In the genomic region with DNA sequence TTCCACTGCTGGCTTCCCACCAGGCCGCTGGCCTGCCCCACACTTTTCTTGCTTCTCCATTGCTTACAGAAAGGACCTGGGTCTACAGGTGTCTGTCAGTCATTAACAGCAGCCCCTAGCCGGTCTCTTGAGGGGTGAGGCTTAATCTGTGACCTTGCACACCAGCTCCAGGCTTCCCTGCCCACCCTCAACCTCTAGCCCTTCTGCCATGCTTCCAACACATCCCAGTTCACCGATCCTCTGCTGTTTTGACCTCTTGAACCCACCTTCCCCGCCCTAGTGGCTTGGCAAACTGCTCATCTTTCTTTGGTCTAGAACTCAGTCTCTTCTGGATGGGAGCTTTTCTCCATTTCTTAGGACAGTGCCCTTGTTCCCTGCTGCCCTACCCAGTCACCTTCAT, we compare ENCODE assay signal across 11 mouse cellular contexts. TPM values are rescaled to one million over a fixed set of nuclear protein-coding genes. Genes with fewer than 3 reads are reported as not detected.
A peak's percentile ranks its signal among the peaks of the same experiment; 100 is the strongest.
DNase-seq lines count a peak whose midpoint lies in the region; ATAC-seq and TF ChIP-seq lines count a peak whose summit lies in the region.
"Had no signal": no experiment of that assay in that cellular context is flagged by ENCODE, and none has a peak within 500 bp of the region (broad histone marks: within the 10 kb centered on the region; RNA-seq: fewer than 3 reads in every experiment).

No protein-coding gene starts in this region.

- no peak for TF ChIP-seq CTCF in heart, postnatal 0 days (IDR thresholded peaks at IDR 0.05; ENCODE audit: low read depth)
- TF ChIP-seq CTCF in liver, embryonic 14.5 days (IDR thresholded peaks at IDR 0.05; ENCODE audit: low read depth), result no peak

- H3K9ac ChIP-seq in heart, postnatal 0 days (replicated peaks; ENCODE audit: low read depth, low read length), result no peak overlapping the region
- peak overlapping the region; percentile 81; the same call in 1 of the 2 replicates for H3K9ac ChIP-seq in embryonic facial prominence, embryonic 13.5 days
- peak overlapping the region; percentile 85 for H3K9ac ChIP-seq in kidney, embryonic 16.5 days (replicated peaks; ENCODE audit: low read length)
- no peak overlapping the region for H3K9ac ChIP-seq in liver, embryonic 14.5 days (replicated peaks)

- no peaks in the 10 kb centered on the region for H3K9me3 ChIP-seq in heart, postnatal 0 days (replicated peaks; ENCODE audit: control insufficient read depth, low read length)
- H3K9me3 ChIP-seq in embryonic facial prominence, embryonic 13.5 days, result no peaks in the 10 kb centered on the region
- H3K9me3 ChIP-seq in kidney, embryonic 16.5 days (ENCODE audit: low read length), result no peaks in the 10 kb centered on the region
- no peaks in the 10 kb centered on the region for H3K9me3 ChIP-seq in liver, embryonic 14.5 days (ENCODE audit: control insufficient read depth, low read length)

- peak overlapping the region; percentile 86 for H3K4me2 ChIP-seq in heart, postnatal 0 days (ENCODE audit: low read depth, low read length)
- H3K4me2 ChIP-seq in embryonic facial prominence, embryonic 13.5 days, result peak overlapping the region; percentile 80
- peak overlapping the region; percentile 83 for H3K4me2 ChIP-seq in kidney, embryonic 16.5 days (replicated peaks; ENCODE audit: low read depth, low read length)
- peak overlapping the region; percentile 38 for H3K4me2 ChIP-seq in liver, embryonic 14.5 days (ENCODE audit: low read depth)

- no peaks in the 10 kb centered on the region for H3K4me1 ChIP-seq in heart, postnatal 0 days (ENCODE audit: control insufficient read depth, insufficient read depth)
- peaks cover 49% of the 10 kb centered on the region for H3K4me1 ChIP-seq in embryonic facial prominence, embryonic 13.5 days
- H3K4me1 ChIP-seq in kidney, embryonic 16.5 days (ENCODE audit: insufficient read depth, low read length), result peaks cover 51% of the 10 kb centered on the region
- peaks cover 0 to 7% of the 10 kb centered on the region in 2 experiments; a peak in 1 of 4 replicates for H3K4me1 ChIP-seq in liver, embryonic 14.5 days (replicated peaks; ENCODE audit: control insufficient read depth in 2 of 2, insufficient read depth in 2 of 2, low read length in 1 of 2)

- TF ChIP-seq EP300 in heart, postnatal 0 days (IDR thresholded peaks at IDR 0.05; ENCODE audit: low read depth), result no peak
- no peak for TF ChIP-seq EP300 in liver, embryonic 14.5 days (IDR thresholded peaks at IDR 0.05; ENCODE audit: low read depth)

- H3K36me3 ChIP-seq in heart, postnatal 0 days (replicated peaks; ENCODE audit: control insufficient read depth, insufficient read depth, low read length), result no peaks in the 10 kb centered on the region
- H3K36me3 ChIP-seq in embryonic facial prominence, embryonic 13.5 days, result no peaks in the 10 kb centered on the region
- H3K36me3 ChIP-seq in kidney, embryonic 16.5 days (ENCODE audit: insufficient read depth, low read length), result no peaks in the 10 kb centered on the region
- no peaks in the 10 kb centered on the region for H3K36me3 ChIP-seq in liver, embryonic 14.5 days (replicated peaks; ENCODE audit: control insufficient read depth, insufficient read depth, low read depth)

- ATAC-seq in heart, postnatal 0 days (ENCODE audit: insufficient read depth, low read depth), result no peak
- no peak for ATAC-seq in embryonic facial prominence, embryonic 13.5 days (ENCODE audit: insufficient number of reproducible peaks, insufficient read depth, low FRiP score, low TSS enrichment, low read depth)
- 0 out of 2 replicates have a peak, but pooled peaks have one; percentile 24 for ATAC-seq in kidney, embryonic 16.5 days (ENCODE audit: low FRiP score, low TSS enrichment)
- no peak for ATAC-seq in liver, embryonic 14.5 days (ENCODE audit: insufficient read depth)
- ATAC-seq: forebrain, embryonic 16.5 days had no signal

- 79% methylated on average over 4 of the region's 4 CpGs for WGBS in heart, postnatal 0 days
- WGBS in embryonic facial prominence, embryonic 13.5 days, result 34% methylated on average over 4 of the region's 4 CpGs
- 28% methylated on average over 4 of the region's 4 CpGs for WGBS in kidney, embryonic 16.5 days
- WGBS in liver, embryonic 14.5 days (ENCODE audit: insufficient replicate concordance), result 31% methylated on average over 4 of the region's 4 CpGs

- peaks cover 14% of the 10 kb centered on the region for H3K27me3 ChIP-seq in heart, postnatal 0 days (ENCODE audit: control insufficient read depth, insufficient read depth, low read length)
- H3K27me3 ChIP-seq in embryonic facial prominence, embryonic 13.5 days, result peaks cover 28% of the 10 kb centered on the region
- H3K27me3 ChIP-seq in kidney, embryonic 16.5 days (ENCODE audit: insufficient read depth, low read length), result no peaks in the 10 kb centered on the region
- H3K27me3 ChIP-seq in liver, embryonic 14.5 days (ENCODE audit: control insufficient read depth, insufficient read depth, low read length), result peaks cover 15% of the 10 kb centered on the region

- no peak overlapping the region for H3K27ac ChIP-seq in heart, postnatal 0 days (ENCODE audit: low read depth)
- H3K27ac ChIP-seq in embryonic facial prominence, embryonic 13.5 days, result no peak overlapping the region
- H3K27ac ChIP-seq in kidney, embryonic 16.5 days (ENCODE audit: low read length), result peak overlapping the region; percentile 94
- no peak overlapping the region for H3K27ac ChIP-seq in liver, embryonic 14.5 days
- H3K27ac ChIP-seq: heart, adult 2 months; macrophage had no signal

- H3K4me3 ChIP-seq in heart, postnatal 0 days (ENCODE audit: low read depth, low read length), result no peak overlapping the region
- H3K4me3 ChIP-seq in embryonic facial prominence, embryonic 13.5 days, result peak overlapping the region; percentile 66; the same call in 1 of the 2 replicates
- H3K4me3 ChIP-seq in kidney, embryonic 16.5 days (ENCODE audit: low read length), result peak overlapping the region; percentile 71
- H3K4me3 ChIP-seq in liver, embryonic 14.5 days (ENCODE audit: insufficient read depth in 1 of 2, low read depth in 2 of 2, low read length in 2 of 2), result 0 out of 4 replicates have a peak overlapping the region, but pooled peaks of 1 of the 2 experiments have one; percentile 6

- intact Hi-C loops in heart, postnatal 14 days (cut with DNase I), result loop anchor here (2.0 to 5.0 kb wide), 2 partner anchors 44 to 75 kb away; no protein-coding TSS in a partner anchor

- no peak for DNase-seq in heart, postnatal 0 days (ENCODE audit: low spot score)
- DNase-seq in heart, postnatal 14 days, result no peak
- no peak for DNase-seq in liver, embryonic 14.5 days (ENCODE audit: low read depth in 3 of 3, low spot score in 3 of 3)
- no peak for DNase-seq in adrenal gland, adult 2 months
- DNase-seq in testis, postnatal 10 days (ENCODE audit: low spot score), result no peak
- no peak for DNase-seq in urinary bladder, adult 2 months (ENCODE audit: low spot score)
- DNase-seq: heart, adult 2 months had no signal

RNA-seq across cellular contexts. Expression of gene Eva1a, which starts 2.8 kb away (rescaled TPM):
- 5.2 and 6.6 TPM in 2 replicates for total RNA-seq in heart, postnatal 0 days (2014; rRNA removed; ENCODE audit: low replicate concordance)
- polyA plus RNA-seq in heart, postnatal 0 days (2015; fragmentation: Nextera tagmentation; extraction: Ambion mirVana), result 3.8 and 4.2 TPM in 2 replicates
- total RNA-seq in heart, postnatal 14 days (2021), result 1 to 10 TPM; 3.7 to 5.2 TPM
- 19.3 and 22.1 TPM in 2 replicates for polyA plus RNA-seq in embryonic facial prominence, embryonic 13.5 days (2015; fragmentation: Nextera tagmentation; extraction: Ambion mirVana)
- 49.7 TPM in 2 replicates for polyA plus RNA-seq in kidney, embryonic 16.5 days (2015; fragmentation: Nextera tagmentation; extraction: Ambion mirVana)
- polyA plus RNA-seq in liver, embryonic 14.5 days (2012; rRNA removed), result 3.1 and 3.2 TPM in 2 replicates
- 6.4 and 8.1 TPM in 2 replicates for polyA plus RNA-seq in liver, embryonic 14.5 days (2014; fragmentation: Nextera tagmentation; extraction: Ambion mirVana)
- total RNA-seq in adrenal gland, adult 2 months (2021), result 1 to 10 TPM; 2.2 to 3.4 TPM
- 1.1 TPM in 2 replicates for polyA plus RNA-seq in adrenal gland, adult 2 months (2012; rRNA removed)
- 10.6 and 12.3 TPM in 2 replicates for polyA plus RNA-seq in urinary bladder, adult 2 months (2012; rRNA removed)
- polyA plus RNA-seq: macrophage had no signal

Comparison
In these comparisons a context has a peak if more than half of its experiments do, and no peak if none do; other contexts are left out.
1. H3K9ac ChIP-seq: peak in embryonic facial prominence, embryonic 13.5 days (single experiment) and kidney, embryonic 16.5 days (single experiment); none in heart, postnatal 0 days (single experiment) and liver, embryonic 14.5 days (single experiment).
2. Peak in every context shown above with its lines, with median percentiles within 50 percentile points of each other: H3K4me2 ChIP-seq.